Mouse (Mus musculus) liver, adult (tissue): ENCODE data around the gene Mmrn2.

ENCODE experiments used
- GATA4 ChIP-seq: IDR thresholded peaks from 2 replicates; pipeline ENCODE4 v1.6.1; 2014; ENCODE audit warnings: mild to moderate bottlenecking, low read length; ENCODE audit not compliant: insufficient replicate concordance

Mmrn2 gene

GRCm38 (mm10) chr14:34375415-34375904 is at the start of gene Mmrn2:
Gene Mmrn2, plus strand, starts transcription at chr14:34375465.
- TF ChIP-seq GATA4: no peak

- no peak for TF ChIP-seq GATA4
These were observed 48.7 kb upstream of the Mmrn2 start for GRCm38 (mm10) chr14:34326606-34327005.

- TF ChIP-seq GATA4: no peak
These were observed 47.6 kb upstream of the Mmrn2 start for GRCm38 (mm10) chr14:34327618-34328017.

GRCm38 (mm10) chr14:34330657-34331158 is 44.6 kb upstream of the Mmrn2 start:
- TF ChIP-seq GATA4: no peak

DNA sequence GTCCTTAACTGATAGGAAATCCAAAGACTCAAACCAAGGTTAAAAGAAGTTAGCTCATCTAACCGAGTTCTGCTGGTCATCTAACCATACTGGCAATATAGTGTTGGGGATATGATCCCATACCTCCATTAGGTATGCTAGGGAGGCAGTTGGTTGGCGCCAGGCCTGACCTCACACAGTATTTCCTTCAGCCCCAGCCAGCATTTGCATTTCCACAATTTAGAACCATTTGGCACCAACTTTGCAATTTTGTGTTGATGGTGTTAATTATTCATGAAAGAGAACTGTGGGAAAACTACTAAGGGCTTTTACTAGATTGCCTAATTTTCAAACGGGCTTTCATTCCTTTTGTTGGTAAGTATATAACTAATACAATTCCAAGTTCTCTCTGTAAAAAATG is 43.4 kb upstream of the Mmrn2 start:
- no peak for TF ChIP-seq GATA4

- TF ChIP-seq GATA4: no peak
These were observed 42.8 kb upstream of the Mmrn2 start for GRCm38 (mm10) chr14:34332476-34332875.

- no peak for TF ChIP-seq GATA4
These were observed 35.8 kb upstream of the Mmrn2 start for GRCm38 (mm10) chr14:34339446-34339845.

- no peak for TF ChIP-seq GATA4
These were observed 33.3 kb upstream of the Mmrn2 start for GRCm38 (mm10) chr14:34341993-34342392.

- TF ChIP-seq GATA4: no peak
These were observed 32.2 kb upstream of the Mmrn2 start for GRCm38 (mm10) chr14:34343078-34343477.

- TF ChIP-seq GATA4: no peak
These were observed 30.9 kb upstream of the Mmrn2 start for GRCm38 (mm10) chr14:34344361-34344760.

GRCm38 (mm10) chr14:34345771-34346566 is 29.3 kb upstream of the Mmrn2 start:
- TF ChIP-seq GATA4: no peak

DNA sequence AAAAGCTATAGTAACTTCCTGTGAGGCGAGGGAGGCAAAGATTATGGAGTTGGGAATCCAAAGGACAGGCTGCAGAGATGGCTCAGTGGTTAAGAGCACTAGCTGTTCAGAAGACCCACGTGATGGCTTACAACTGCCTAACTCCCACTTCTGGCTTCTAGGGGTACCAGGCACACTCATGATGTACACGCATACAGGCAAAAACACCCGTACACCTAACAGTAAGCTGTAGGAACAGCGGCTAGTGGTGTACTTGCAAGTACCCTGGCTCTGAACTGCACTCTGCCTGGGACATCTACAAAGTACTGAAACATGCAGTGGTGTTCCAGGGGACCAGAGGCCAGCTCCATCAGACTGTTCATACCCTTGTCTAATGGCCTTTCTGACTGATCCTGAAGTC is 28.2 kb upstream of the Mmrn2 start:
- TF ChIP-seq GATA4: no peak

GRCm38 (mm10) chr14:34348301-34348700 is 27.0 kb upstream of the Mmrn2 start:
- TF ChIP-seq GATA4: peak; percentile 48; the same call in 1 of the 2 replicates

- TF ChIP-seq GATA4: 0 out of 2 replicates have a peak, but pooled peaks have one; percentile 10
These were observed 26.3 kb upstream of the Mmrn2 start for GRCm38 (mm10) chr14:34349007-34349406.

GRCm38 (mm10) chr14:34351660-34352059 is 23.6 kb upstream of the Mmrn2 start:
- no peak for TF ChIP-seq GATA4

DNA sequence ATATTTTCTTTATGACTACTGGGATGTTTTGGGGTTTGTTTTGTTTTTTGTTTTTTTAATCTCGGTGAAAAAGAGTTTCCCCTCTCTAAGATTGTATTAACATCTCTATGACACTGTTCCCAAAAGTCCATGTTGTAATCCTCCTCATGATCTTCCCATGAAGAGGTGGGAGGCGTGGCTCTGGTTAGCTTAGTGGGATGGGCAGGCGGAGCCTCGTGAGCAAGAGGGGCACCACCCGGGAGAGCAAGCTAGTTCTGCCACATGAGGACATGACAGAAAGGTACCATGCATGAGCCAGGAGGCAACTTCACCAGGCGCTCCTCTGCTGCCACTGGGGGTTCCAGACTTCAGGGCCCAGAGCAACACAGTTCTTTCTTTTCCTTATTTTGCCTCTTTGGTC is 22.7 kb upstream of the Mmrn2 start:
- no peak for TF ChIP-seq GATA4
